Mouse (Mus musculus) testis, adult 2 months (tissue): ENCODE data around the gene Alg3. TPM values are rescaled to one million over a fixed set of nuclear protein-coding genes. Genes with fewer than 3 reads are reported as not detected.

Experiments used
- H3K27ac ChIP-seq: fragments of 200-500 bp; 2 replicates; pipeline ENCODE4 v1.5.1; 2012; ENCODE audit warnings: low read depth, low read length; ENCODE audit not compliant: control insufficient read depth, insufficient read depth
- H3K27me3 ChIP-seq: fragments of 200-500 bp; 2 replicates; pipeline ENCODE4 v1.6.1; 2012; ENCODE audit warnings: mild to moderate bottlenecking, low read length, moderate library complexity; ENCODE audit not compliant: control insufficient read depth, insufficient read depth
- H3K36me3 ChIP-seq: fragments of 200-500 bp; 2 replicates; pipeline ENCODE4 v1.6.1; 2012; ENCODE audit warnings: mild to moderate bottlenecking, low read length; ENCODE audit not compliant: control insufficient read depth, insufficient read depth
- H3K4me1 ChIP-seq: fragments of 200-500 bp; 2 replicates; pipeline ENCODE4 v1.6.1; 2012; ENCODE audit warnings: low read length; ENCODE audit not compliant: control insufficient read depth, insufficient read depth
- H3K4me3 ChIP-seq: fragments of 200-500 bp; 2 replicates; pipeline ENCODE4 v1.5.1; 2012; ENCODE audit warnings: low read depth, mild to moderate bottlenecking, low read length, moderate library complexity, mixed read lengths; ENCODE audit not compliant: control insufficient read depth
- CTCF ChIP-seq: fragments of 200-500 bp; IDR thresholded peaks from 2 replicates; pipeline ENCODE4 v1.5.1; 2012; ENCODE audit warnings: low read depth, mild to moderate bottlenecking, inconsistent platforms, low read length, moderate library complexity; ENCODE audit not compliant: control insufficient read depth, insufficient read depth, insufficient replicate concordance
- POLR2A ChIP-seq: fragments of 200-500 bp; IDR thresholded peaks from 2 replicates; pipeline ENCODE4 v1.6.1; 2012; ENCODE audit warnings: low read depth, mild to moderate bottlenecking, inconsistent platforms, low read length, moderate library complexity; ENCODE audit not compliant: control insufficient read depth
- polyA plus RNA-seq: library from polyadenylated mRNA; depleted of rRNA; stranded (reverse); fragments of >200 nt; gene quantifications from 2 replicates; pipeline ENCODE4 v1.2.3, GENCODE M21; 2012

Gene Alg3
- polyA plus RNA-seq, 1 experiment: 22.5 TPM

DNA sequence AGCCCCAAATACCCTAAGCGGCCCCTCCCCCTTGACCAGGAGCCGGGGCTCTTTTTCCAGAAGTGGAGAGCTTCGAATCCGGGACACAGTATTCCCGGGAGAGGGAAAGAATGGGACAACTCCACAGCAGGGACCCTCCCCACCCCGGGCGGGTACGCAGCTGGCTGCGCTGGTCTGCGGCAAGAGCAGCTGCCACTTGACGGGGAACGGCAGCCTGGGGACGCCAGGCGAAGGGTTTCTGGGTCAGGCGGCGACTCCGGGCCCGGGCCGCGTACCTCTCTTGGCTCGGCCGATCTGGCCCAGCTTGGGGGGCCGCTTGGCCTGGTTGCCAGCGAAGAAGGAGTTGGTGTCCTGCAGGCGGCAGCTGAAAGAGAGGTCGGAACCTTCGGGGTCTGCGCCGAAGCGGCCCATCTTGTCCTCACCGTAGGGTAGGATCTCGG is 9.2 kb upstream of the Alg3 start:
- Histone ChIP-seq H3K4me1 (peaks cover 22% of the 10 kb centered on the region), H3K4me3 (peak overlapping the region; percentile 88), H3K36me3 (no peaks in the 10 kb centered on the region), H3K27ac (no peak overlapping the region), H3K27me3 (peaks cover 2% of the 10 kb centered on the region; the same call in 1 of the 2 replicates)
- no peak for TF ChIP-seq POLR2A
- no peak for TF ChIP-seq CTCF

GRCm38 (mm10) chr16:20620399-20620735 is 8.8 kb upstream of the Alg3 start:
- peaks cover 2% of the 10 kb centered on the region; the same call in 1 of the 2 replicates for H3K27me3 ChIP-seq
- peak overlapping the region; percentile 88 for H3K4me3 ChIP-seq
- no peak overlapping the region for H3K27ac ChIP-seq
- no peak for TF ChIP-seq CTCF
- no peak for TF ChIP-seq POLR2A
- H3K4me1 ChIP-seq: peaks cover 22% of the 10 kb centered on the region
- no peaks in the 10 kb centered on the region for H3K36me3 ChIP-seq

GRCm38 (mm10) chr16:20619541-20620398 is 8.2 kb upstream of the Alg3 start:
- Histone ChIP-seq H3K27me3 (peaks cover 2% of the 10 kb centered on the region; the same call in 1 of the 2 replicates), H3K4me1 (peaks cover 22% of the 10 kb centered on the region), H3K4me3 (peak overlapping the region; percentile 88), H3K27ac (no peak overlapping the region), H3K36me3 (no peaks in the 10 kb centered on the region)
- TF ChIP-seq POLR2A: no peak
- TF ChIP-seq CTCF: no peak

DNA sequence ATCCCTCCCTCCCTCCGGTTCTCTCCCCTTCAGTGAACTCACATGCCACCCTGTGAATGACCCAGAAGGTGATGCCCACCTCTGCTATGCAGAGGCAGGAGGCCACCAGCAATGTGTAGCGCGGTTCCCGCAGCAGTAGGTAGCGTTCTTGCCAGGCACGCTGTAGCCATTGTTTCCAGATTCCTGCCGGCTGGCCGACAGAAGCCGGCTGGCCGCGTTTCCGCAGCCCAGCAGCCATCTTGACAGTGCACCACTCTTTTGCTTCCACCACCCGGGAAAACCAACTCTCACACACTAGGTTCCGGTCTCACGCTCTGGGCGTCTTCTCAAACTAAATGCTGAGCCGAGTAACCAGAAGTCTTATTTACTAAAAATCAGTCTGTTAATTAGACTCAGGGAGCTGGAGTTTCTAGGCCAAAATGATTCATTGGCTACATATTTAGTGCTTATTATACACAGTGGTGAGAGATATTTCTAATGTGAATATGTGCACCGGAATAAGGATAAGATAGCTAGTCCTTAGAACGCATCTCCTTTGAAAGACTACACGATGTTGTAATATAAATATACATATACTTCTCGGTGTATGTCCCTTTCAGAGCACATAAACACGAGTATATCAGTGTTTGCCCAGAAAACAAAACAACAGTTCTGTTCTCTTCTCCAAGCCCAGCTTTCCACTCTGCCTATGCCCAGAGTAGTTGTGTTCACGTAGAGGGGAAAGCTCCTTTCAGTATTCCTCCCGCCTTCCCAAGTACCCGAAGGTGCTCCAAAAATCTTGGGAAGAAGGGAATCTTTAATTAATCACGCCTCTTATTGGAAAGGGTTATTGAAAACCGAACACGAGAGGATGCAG is 806 bp downstream of the Alg3 start:
- TF ChIP-seq POLR2A (peak; percentile 93), CTCF (0 out of 2 replicates have a peak, but pooled peaks have one; percentile 9)
- Histone ChIP-seq H3K4me1 (peaks cover 10% of the 10 kb centered on the region), H3K4me3 (peak overlapping the region; percentile 98), H3K36me3 (peaks cover 3% of the 10 kb centered on the region; the same call in 1 of the 2 replicates), H3K27ac (peak overlapping the region; percentile 84), H3K27me3 (no peaks in the 10 kb centered on the region)

DNA sequence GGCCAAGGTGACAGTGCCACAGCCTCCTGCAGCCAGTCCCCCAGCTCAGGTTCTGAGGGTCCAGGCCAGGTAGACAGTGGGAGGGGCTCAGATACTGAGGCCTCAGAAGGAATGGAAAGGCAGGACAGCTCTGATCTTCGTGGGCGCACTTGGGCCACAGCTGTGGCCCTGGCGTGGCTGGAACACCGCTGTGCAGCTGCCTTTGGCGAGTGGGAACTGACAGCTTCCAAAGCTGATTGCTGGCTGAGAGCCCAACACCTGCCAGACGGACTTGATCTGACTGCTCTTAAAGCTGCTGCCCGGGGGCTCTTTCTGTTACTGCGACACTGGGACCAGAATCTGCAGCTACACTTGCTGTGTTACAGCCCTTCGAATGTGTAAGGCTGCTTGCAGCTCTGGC is 6.8 kb downstream of the Alg3 start:
- Histone ChIP-seq H3K27me3 (no peaks in the 10 kb centered on the region), H3K4me3 (no peak overlapping the region), H3K36me3 (peaks cover 3% of the 10 kb centered on the region; the same call in 1 of the 2 replicates), H3K4me1 (peaks cover 4% of the 10 kb centered on the region; the same call in 1 of the 2 replicates), H3K27ac (no peak overlapping the region)
- no peak for TF ChIP-seq CTCF
- TF ChIP-seq POLR2A: no peak

GRCm38 (mm10) chr16:20600511-20600910 is 11.0 kb downstream of the Alg3 start:
- no peaks in the 10 kb centered on the region for H3K27me3 ChIP-seq
- H3K4me3 ChIP-seq: no peak overlapping the region
- TF ChIP-seq POLR2A (no peak), CTCF (no peak)
- H3K4me1 ChIP-seq: peaks cover 4% of the 10 kb centered on the region; the same call in 1 of the 2 replicates
- no peaks in the 10 kb centered on the region for H3K36me3 ChIP-seq
- no peak overlapping the region for H3K27ac ChIP-seq

DNA sequence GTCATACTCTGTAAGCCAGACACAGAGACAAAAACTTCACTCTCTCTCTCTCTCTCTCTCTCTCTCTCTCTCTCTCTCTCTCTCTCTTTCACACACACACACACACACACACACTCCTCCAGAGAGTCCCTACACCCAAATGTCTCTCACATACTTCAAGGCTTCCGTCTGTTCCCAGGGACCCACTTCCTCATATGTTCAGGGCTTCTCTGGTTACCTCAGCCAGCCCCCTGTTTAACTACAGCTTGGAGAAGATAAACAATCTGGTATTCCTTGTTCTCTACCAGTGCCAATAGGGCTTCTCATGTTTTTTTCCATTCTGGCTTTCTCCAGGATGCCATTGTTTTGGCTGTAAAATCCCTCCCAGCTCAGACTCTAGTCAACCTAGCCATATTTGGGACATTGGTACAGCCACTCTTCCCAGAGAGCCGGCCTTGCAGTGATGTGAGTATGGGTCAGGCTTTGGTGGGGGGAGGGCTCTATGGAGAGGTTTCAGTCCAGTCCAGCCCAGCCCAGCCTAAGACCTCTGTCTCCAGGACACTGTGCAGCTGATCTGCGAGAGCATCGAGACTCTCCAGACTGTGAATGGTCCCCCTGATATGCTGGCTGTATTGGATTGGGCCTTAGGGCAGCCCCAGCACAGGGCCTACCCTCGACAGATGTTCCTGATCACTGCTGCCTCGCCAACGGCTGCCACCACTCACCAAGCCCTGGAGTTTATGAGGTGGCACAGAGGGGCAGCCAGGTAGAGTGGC is 14.7 kb downstream of the Alg3 start:
- H3K4me3 ChIP-seq: no peak overlapping the region
- no peaks in the 10 kb centered on the region for H3K36me3 ChIP-seq
- no peak overlapping the region for H3K27ac ChIP-seq
- peaks cover 3% of the 10 kb centered on the region; the same call in 1 of the 2 replicates for H3K4me1 ChIP-seq
- H3K27me3 ChIP-seq: no peaks in the 10 kb centered on the region
- TF ChIP-seq CTCF: no peak
- no peak for TF ChIP-seq POLR2A
